ENCODE assay signal across 14 mouse cellular contexts in the genomic region with DNA sequence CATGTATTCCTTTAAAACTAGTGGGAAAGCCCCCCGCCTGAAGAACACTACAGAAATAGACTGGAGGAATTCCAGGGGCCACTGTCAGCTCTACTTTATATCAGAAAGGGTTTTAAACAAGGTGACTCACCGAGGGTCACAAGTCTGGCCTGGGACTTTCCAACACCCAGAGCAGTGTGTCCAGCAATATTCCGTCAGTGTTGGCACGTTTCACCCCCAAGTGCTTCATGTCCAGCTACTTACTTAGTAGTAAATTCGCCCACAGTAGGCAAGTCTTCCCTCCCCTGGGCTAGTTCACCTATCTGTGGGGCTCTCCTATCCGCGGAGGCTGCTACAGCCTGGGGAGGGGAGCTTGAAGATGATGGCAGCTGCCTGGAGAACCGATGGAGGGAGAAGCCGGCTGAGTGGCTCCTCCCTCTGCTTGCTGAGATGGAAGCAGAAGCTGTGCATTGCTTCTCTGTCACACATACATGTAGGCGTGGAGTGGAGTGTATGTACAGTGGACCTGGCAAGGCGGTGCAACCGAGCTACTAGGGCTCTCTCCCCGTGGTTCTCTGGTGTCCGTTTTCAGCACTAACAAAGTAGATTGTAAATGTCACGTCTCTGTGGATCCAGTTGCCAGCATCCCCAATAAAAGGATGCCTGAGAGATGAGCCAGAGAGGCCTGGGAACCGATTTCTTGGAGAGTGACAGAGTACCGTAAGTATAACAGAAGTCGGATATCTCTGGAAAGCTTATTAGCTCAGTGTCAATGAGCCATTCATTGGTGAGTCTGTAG.
DNase-seq lines count a peak whose midpoint lies in the region; ATAC-seq and TF ChIP-seq lines count a peak whose summit lies in the region.
"Had no signal": no experiment of that assay in that cellular context is flagged by ENCODE, and none has a peak within 500 bp of the region (broad histone marks: within the 10 kb centered on the region; RNA-seq: fewer than 3 reads in every experiment).

No protein-coding gene starts in this region.

- no peak overlapping the region for H3K9ac ChIP-seq in neural tube, embryonic 14.5 days (replicated peaks; ENCODE audit: low read depth, low read length)
- H3K9ac ChIP-seq: intestine, embryonic 15.5 days had no signal

- no peaks in the 10 kb centered on the region for H3K27me3 ChIP-seq in neural tube, embryonic 14.5 days (ENCODE audit: control insufficient read depth, insufficient read depth, low read length)
- no peaks in the 10 kb centered on the region for H3K27me3 ChIP-seq in heart, embryonic 10.5 days (ENCODE audit: insufficient read depth, poor library complexity, severe bottlenecking)
- no peaks in the 10 kb centered on the region for H3K27me3 ChIP-seq in myocyte (ENCODE audit: control insufficient read depth, insufficient read depth, insufficient read length)
- H3K27me3 ChIP-seq: intestine, embryonic 15.5 days had no signal

- no peak overlapping the region for H3ac ChIP-seq in myocyte (ENCODE audit: control insufficient read depth, insufficient read length)

- H3K27ac ChIP-seq in neural tube, embryonic 14.5 days (ENCODE audit: low read depth, low read length): no peak overlapping the region
- peak overlapping the region; percentile 29; the same call in 1 of the 2 replicates for H3K27ac ChIP-seq in heart, embryonic 10.5 days
- H3K27ac ChIP-seq: intestine, embryonic 15.5 days; macrophage had no signal

- no peaks in the 10 kb centered on the region for H3K79me2 ChIP-seq in myocyte (ENCODE audit: control insufficient read depth, insufficient read depth)

- peak; percentile 36; the same call in 1 of the 2 replicates for ATAC-seq in frontal cortex, adult (ENCODE audit: low TSS enrichment)
- ATAC-seq in neural tube, embryonic 14.5 days (ENCODE audit: low read depth): peak; percentile 12; the same call in 1 of the 2 replicates
- ATAC-seq: intestine, embryonic 15.5 days had no signal

- H3K4me3 ChIP-seq in neural tube, embryonic 14.5 days (ENCODE audit: low read depth, low read length): no peak overlapping the region
- H3K4me3 ChIP-seq in heart, embryonic 10.5 days: peak overlapping the region; percentile 22; the same call in 1 of the 2 replicates
- H3K4me3 ChIP-seq in myocyte: peak overlapping the region; percentile 21
- H3K4me3 ChIP-seq: intestine, embryonic 15.5 days had no signal

- H3K4me2 ChIP-seq in neural tube, embryonic 14.5 days (ENCODE audit: low read depth, low read length): no peak overlapping the region
- H3K4me2 ChIP-seq in myocyte (ENCODE audit: low read depth): peak overlapping the region; percentile 91
- H3K4me2 ChIP-seq: intestine, embryonic 15.5 days had no signal

- no peaks in the 10 kb centered on the region for H3K4me1 ChIP-seq in neural tube, embryonic 14.5 days (ENCODE audit: control insufficient read depth, insufficient read depth, low read length)
- peaks cover 35% of the 10 kb centered on the region for H3K4me1 ChIP-seq in heart, embryonic 10.5 days

- no peak for DNase-seq in frontal cortex, postnatal 36 days (ENCODE audit: low spot score in 2 of 2)
- no peak for DNase-seq in neural tube, embryonic 10.5 days (ENCODE audit: extremely low spot score, low spot score)
- peak; percentile 72 for DNase-seq in heart, embryonic 10.5 days (ENCODE audit: low spot score)
- no peak for DNase-seq in gastrocnemius, postnatal 25 days
- no peak for DNase-seq in layer of hippocampus, adult 11-12 months (ENCODE audit: low spot score)
- DNase-seq: adrenal gland, postnatal 25 days; B cell, adult 2 months; cerebellum, postnatal 25 days; right cerebral cortex, postnatal 14 days had no signal

- no peaks in the 10 kb centered on the region for H3K9me3 ChIP-seq in neural tube, embryonic 14.5 days (ENCODE audit: control insufficient read depth, low read length)
- no peaks in the 10 kb centered on the region for H3K9me3 ChIP-seq in heart, embryonic 10.5 days
- H3K9me3 ChIP-seq: intestine, embryonic 15.5 days had no signal

- WGBS in neural tube, embryonic 14.5 days: 72% methylated on average over 18 of the region's 18 CpGs
- WGBS in heart, embryonic 10.5 days: 63% methylated on average over 18 of the region's 18 CpGs

- no peak for TF ChIP-seq POLR2A in myocyte (IDR thresholded peaks at IDR 0.05; ENCODE audit: insufficient read length, low read depth)

- H3K36me3 ChIP-seq in neural tube, embryonic 14.5 days (ENCODE audit: control insufficient read depth, insufficient read depth, low read length): no peaks in the 10 kb centered on the region
- no peaks in the 10 kb centered on the region for H3K36me3 ChIP-seq in heart, embryonic 10.5 days
- H3K36me3 ChIP-seq in myocyte (ENCODE audit: control insufficient read depth, insufficient read depth): no peaks in the 10 kb centered on the region
- H3K36me3 ChIP-seq: intestine, embryonic 15.5 days had no signal

TF ChIP-seq in myocyte, 11 proteins besides CTCF, POLR2A, EP300 and RAD21:
- TF ChIP-seq SRF (IDR thresholded peaks at IDR 0.05; ENCODE audit: control insufficient read depth, insufficient read length, low read depth) (no peak), USF1 (IDR thresholded peaks at IDR 0.05; ENCODE audit: low read depth) (no peak), REST (IDR thresholded peaks at IDR 0.05; ENCODE audit: insufficient read depth, insufficient read length) (no peak), MYOD1 (IDR thresholded peaks at IDR 0.05; ENCODE audit: control insufficient read depth in 1 of 3, insufficient read length in 2 of 3, low read depth in 2 of 3) (no peak)
